Mouse (Mus musculus) small intestine, adult 2 months (tissue): ENCODE measurements around the gene Mrps33.

Source experiments
- CTCF ChIP-seq: fragments of 200-500 bp; IDR thresholded peaks from 2 replicates; pipeline ENCODE4 v1.5.1; 2012; ENCODE audit warnings: low read depth, mild to moderate bottlenecking, control low read depth, inconsistent platforms, low read length, moderate library complexity, mixed read lengths; ENCODE audit not compliant: insufficient replicate concordance, insufficient read length; ENCODE audit errors: extremely low read depth
- POLR2A ChIP-seq: fragments of 200-500 bp; IDR thresholded peaks from 2 replicates; pipeline ENCODE4 v1.6.1; 2012; ENCODE audit warnings: low read depth, mild to moderate bottlenecking, control low read depth, inconsistent platforms, low read length, moderate library complexity

- no peak for TF ChIP-seq CTCF
- TF ChIP-seq POLR2A, result no peak
These were observed 4.9 kb downstream of the Mrps33 start for GRCm38 (mm10) chr6:39805916-39806315.
